Mouse (Mus musculus) kidney, adult 2 months (tissue): Measurements from ENCODE around the gene Zmiz1.

ENCODE experiments used
- CTCF ChIP-seq: fragments of 200-500 bp; conservative IDR thresholded peaks from 2 replicates; pipeline ENCODE4 v1.5.1; 2011; ENCODE audit warnings: low read depth, mild to moderate bottlenecking, control low read depth, low read length, moderate library complexity, mixed read lengths; ENCODE audit not compliant: insufficient read depth, insufficient read length
- POLR2A ChIP-seq: fragments of 200-500 bp; IDR thresholded peaks from one replicate; pipeline ENCODE4 v1.6.1; 2011; ENCODE audit warnings: low read depth, low read length, control low read depth

- TF ChIP-seq POLR2A (no peak), CTCF (no peak)
Measured at GRCm38 (mm10) chr14:25499526-25499925, 40.5 kb downstream of the Zmiz1 start.
